Mouse (Mus musculus) spleen, adult 2 months (tissue): ENCODE results near the gene AU040320.

Experiments used
- CTCF ChIP-seq: fragments of 200-500 bp; IDR thresholded peaks from 2 replicates; pipeline ENCODE4 v1.5.1; 2011; ENCODE audit warnings: mild to moderate bottlenecking, inconsistent platforms; ENCODE audit not compliant: insufficient read depth, insufficient read length, insufficient replicate concordance; ENCODE audit errors: extremely low read depth
- POLR2A ChIP-seq: fragments of 200-500 bp; IDR thresholded peaks from 2 replicates; pipeline ENCODE4 v1.6.1; 2011; ENCODE audit warnings: low read depth, low read length, inconsistent platforms

- TF ChIP-seq POLR2A (no peak), CTCF (no peak)
Measured at GRCm38 (mm10) chr4:126838799-126839198, 85.5 kb downstream of the AU040320 start.
